Mouse (Mus musculus) forebrain, embryonic 14.5 days (tissue): ENCODE data around the gene Ankrd39. TPM values are rescaled to one million over a fixed set of nuclear protein-coding genes. Genes with fewer than 3 reads are reported as not detected.

ENCODE experiments used
- ATAC-seq: fragments of 200-750 bp; cut with Nextera tagmentation; 2 replicates; pipeline ENCODE4 v1.8.0; 2017; ENCODE audit warnings: mild to moderate bottlenecking, moderate library complexity
- DNase-seq: peaks from one replicate; pipeline ENCODE4 v3.0.0-alpha.2; 2015; ENCODE audit warnings: low spot score
- H3K27ac ChIP-seq: fragments of 300-500 bp; sonication (generic); 2 replicates; pipeline ENCODE4 v1.5.1; 2014; ENCODE audit warnings: low read depth, mild to moderate bottlenecking, control low read depth, low read length, moderate library complexity
- H3K27me3 ChIP-seq: fragments of 300-500 bp; sonication (generic); replicated peaks from 2 replicates; pipeline ENCODE4 v1.6.1; 2014; ENCODE audit warnings: low read length, control low read depth, mixed read lengths; ENCODE audit not compliant: control insufficient read depth, insufficient read depth
- H3K36me3 ChIP-seq: fragments of 300-500 bp; sonication (generic); 2 replicates; pipeline ENCODE4 v1.6.1; 2014; ENCODE audit warnings: low read length, control low read depth; ENCODE audit not compliant: control insufficient read depth, insufficient read depth
- H3K4me1 ChIP-seq: fragments of 300-500 bp; sonication (generic); 2 replicates; pipeline ENCODE4 v1.6.1; 2014; ENCODE audit warnings: antibody characterized with exemption, low read length, control low read depth; ENCODE audit not compliant: control insufficient read depth, insufficient read depth
- H3K4me2 ChIP-seq: fragments of 300-500 bp; sonication (generic); 2 replicates; pipeline ENCODE4 v1.6.1; 2014; ENCODE audit warnings: mild to moderate bottlenecking, control low read depth, low read length
- H3K4me3 ChIP-seq: fragments of 300-500 bp; sonication (generic); 2 replicates; pipeline ENCODE4 v1.5.1; 2014; ENCODE audit warnings: low read depth, low read length, control low read depth
- H3K9ac ChIP-seq: fragments of 300-500 bp; sonication (generic); 2 replicates; pipeline ENCODE4 v1.6.1; 2014; ENCODE audit warnings: mild to moderate bottlenecking, low read length, control low read depth, moderate library complexity
- H3K9me3 ChIP-seq: fragments of 300-500 bp; sonication (generic); replicated peaks from 2 replicates; pipeline ENCODE4 v1.6.1; 2016; ENCODE audit warnings: low read length, control low read depth, mixed read lengths; ENCODE audit not compliant: control insufficient read depth
- WGBS: fragments of 180-500 bp; shearing (Covaris S2); extraction: QIAGEN DNeasy Blood & Tissue Kit; methylation state at CpG from one replicate; pipeline ENCODE4 v1.1.7; 2014; 5-methylcytosine and 5-hydroxymethylcytosine counted together
- polyA plus RNA-seq: library from polyadenylated mRNA; unstranded; fragments of >200 nt; fragmentation: Nextera tagmentation; extraction: Ambion mirVana; gene quantifications from 2 replicates; pipeline ENCODE4 v1.2.1, GENCODE M21; 2014

The Ankrd39 gene
- polyA plus RNA-seq, 1 experiment from 2014 or later, result 15.7 TPM

DNA sequence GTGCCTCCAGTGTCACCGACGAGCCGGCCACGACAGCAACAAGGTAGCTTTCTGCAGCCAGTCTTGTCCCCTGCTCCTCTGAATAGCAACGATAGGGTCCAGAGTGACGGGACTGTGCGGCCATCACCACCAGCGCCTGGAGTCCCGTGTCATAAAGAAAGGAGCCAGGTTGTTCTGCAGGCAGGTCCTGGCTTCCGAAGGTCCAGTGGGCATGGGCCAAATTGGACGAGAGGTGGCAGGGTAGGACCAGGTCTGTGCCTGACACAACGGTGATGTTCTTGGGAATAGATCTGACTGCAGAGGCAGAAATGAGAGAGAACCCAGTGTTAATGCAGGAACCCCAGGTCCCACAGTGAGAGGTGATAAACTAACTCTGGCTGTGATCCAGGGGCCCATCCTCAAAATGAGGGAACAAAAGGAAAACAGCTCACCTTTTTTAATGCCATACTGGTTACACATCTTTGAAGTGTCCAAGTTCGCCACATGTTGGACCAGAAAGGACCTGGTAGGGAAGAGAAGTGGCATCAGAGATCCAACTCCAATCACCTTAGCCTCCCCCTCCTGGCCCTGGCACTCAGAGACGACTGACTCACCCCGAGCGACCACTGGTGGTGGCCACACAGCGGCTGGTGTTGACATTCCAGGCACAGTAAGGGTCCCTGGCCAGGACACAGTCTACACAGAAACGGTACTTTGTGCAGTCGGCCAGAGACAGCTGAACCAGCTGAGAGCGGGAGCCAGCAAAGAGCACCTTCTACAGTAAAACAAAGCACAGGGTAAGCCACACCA lies 3.0 kb upstream of the Ankrd39 start:
- whole genome bisulfite sequencing, result 78% methylated on average over 20 of the region's 20 CpGs
- DNase-seq (no peak), ATAC-seq (no peak)
- Histone ChIP-seq H3K27ac (no peak overlapping the region), H3K9me3 (no peaks in the 10 kb centered on the region), H3K4me3 (no peak overlapping the region), H3K4me1 (peaks cover 16% of the 10 kb centered on the region), H3K27me3 (no peaks in the 10 kb centered on the region), H3K9ac (no peak overlapping the region), H3K4me2 (no peak overlapping the region), H3K36me3 (peaks cover 76% of the 10 kb centered on the region)

DNA sequence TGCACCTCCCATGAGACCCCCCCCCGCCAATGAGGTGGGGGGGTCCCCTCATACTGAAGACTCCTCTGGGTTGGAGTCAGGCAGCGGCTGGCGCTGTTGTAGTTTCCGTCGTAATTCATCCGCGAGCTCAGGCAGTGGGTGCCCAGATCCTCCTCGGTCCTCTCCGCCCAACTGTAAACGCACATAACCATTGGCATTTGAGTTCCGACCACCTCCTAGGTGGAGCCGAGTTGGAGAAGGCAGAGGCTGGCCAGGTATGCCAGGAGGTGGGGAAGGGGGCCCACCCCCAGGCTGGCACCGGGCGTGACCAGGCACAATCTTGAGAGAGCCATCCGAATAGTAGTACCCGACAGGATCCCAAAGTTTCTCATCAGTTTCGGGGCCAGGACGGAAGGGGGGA lies 2.2 kb upstream of the Ankrd39 start:
- Histone ChIP-seq H3K4me2 (no peak overlapping the region), H3K9ac (no peak overlapping the region), H3K27ac (no peak overlapping the region), H3K4me3 (no peak overlapping the region), H3K27me3 (no peaks in the 10 kb centered on the region), H3K4me1 (peaks cover 8% of the 10 kb centered on the region), H3K9me3 (no peaks in the 10 kb centered on the region), H3K36me3 (peaks cover 69% of the 10 kb centered on the region)
- ATAC-seq (no peak), DNase-seq (no peak)
- 88% methylated on average over 18 of the region's 18 CpGs for WGBS

DNA sequence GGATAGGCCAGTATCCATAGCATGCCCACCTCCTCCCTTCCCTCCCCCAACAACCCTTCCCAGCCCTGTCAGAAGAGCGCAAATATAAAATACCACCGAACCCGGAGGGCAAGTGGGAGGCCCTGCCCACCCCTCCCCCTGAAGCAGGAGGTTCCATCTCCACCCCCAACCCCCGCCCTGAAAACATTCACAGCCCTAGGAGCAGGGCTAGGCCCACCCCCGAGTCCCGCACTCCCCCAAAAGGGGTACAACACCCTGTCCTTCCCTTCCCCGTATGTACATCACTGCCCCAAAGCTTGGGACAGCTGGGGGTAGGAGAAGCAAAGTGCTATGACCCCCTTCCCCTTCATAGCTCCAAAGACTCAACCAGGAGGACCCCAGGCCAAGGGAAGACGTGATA lies 1.5 kb upstream of the Ankrd39 start:
- 64% methylated on average over 8 of the region's 8 CpGs for WGBS
- H3K36me3 ChIP-seq, result peaks cover 62% of the 10 kb centered on the region

DNA sequence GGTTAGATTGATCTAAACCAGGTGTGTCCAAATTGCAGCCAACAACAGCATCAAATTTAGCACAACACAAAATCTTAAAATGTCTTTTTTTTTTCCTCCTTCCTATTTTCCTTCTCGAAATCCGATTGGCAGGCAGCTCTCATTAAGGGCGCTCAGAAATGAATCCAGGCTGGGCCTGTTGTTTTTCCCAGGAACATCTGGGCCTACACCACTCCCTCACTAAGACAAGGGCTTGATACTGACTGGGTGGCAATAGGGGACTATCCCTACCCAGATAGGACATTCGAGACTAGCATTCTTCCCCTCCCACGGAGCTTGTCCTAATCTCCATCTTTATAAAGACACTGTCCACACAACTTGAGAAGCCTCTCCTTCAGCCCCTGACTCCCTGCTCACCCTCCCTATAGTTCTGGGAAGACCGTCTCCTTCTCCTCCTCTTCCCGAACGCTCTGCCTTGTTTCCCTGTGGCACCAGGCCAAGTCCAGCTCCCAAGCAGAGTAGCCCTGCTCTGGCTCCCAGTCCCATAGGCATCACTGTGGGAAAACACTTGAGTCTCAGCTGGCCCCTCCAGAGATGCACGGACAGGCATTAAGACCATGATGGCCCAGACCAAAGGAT lies 845 bp upstream of the Ankrd39 start:
- no peak overlapping the region for H3K4me3 ChIP-seq
- H3K4me1 ChIP-seq, result peaks cover 8% of the 10 kb centered on the region
- no peak for ATAC-seq
- peak; percentile 51 for DNase-seq
- peaks cover 55% of the 10 kb centered on the region for H3K36me3 ChIP-seq
- H3K27ac ChIP-seq, result peak overlapping the region; percentile 45; the same call in 1 of the 2 replicates
- no peaks in the 10 kb centered on the region for H3K9me3 ChIP-seq
- H3K9ac ChIP-seq, result no peak overlapping the region; the same call in 1 of the 2 replicates
- 25% methylated on average over 9 of the region's 9 CpGs for WGBS
- no peaks in the 10 kb centered on the region for H3K27me3 ChIP-seq
- H3K4me2 ChIP-seq, result 0 out of 2 replicates have a peak overlapping the region, but pooled peaks have one; percentile 24

More for the DNA sequence above, 1.5 kb upstream of the Ankrd39 start:
- no peak overlapping the region for H3K27ac ChIP-seq
- H3K4me1 ChIP-seq, result peaks cover 8% of the 10 kb centered on the region
- no peak overlapping the region for H3K4me2 ChIP-seq
- DNase-seq (no peak), ATAC-seq (no peak)
- no peaks in the 10 kb centered on the region for H3K27me3 ChIP-seq
- no peak overlapping the region; the same call in 1 of the 2 replicates for H3K9ac ChIP-seq
- H3K9me3 ChIP-seq, result no peaks in the 10 kb centered on the region
- H3K4me3 ChIP-seq, result no peak overlapping the region

DNA sequence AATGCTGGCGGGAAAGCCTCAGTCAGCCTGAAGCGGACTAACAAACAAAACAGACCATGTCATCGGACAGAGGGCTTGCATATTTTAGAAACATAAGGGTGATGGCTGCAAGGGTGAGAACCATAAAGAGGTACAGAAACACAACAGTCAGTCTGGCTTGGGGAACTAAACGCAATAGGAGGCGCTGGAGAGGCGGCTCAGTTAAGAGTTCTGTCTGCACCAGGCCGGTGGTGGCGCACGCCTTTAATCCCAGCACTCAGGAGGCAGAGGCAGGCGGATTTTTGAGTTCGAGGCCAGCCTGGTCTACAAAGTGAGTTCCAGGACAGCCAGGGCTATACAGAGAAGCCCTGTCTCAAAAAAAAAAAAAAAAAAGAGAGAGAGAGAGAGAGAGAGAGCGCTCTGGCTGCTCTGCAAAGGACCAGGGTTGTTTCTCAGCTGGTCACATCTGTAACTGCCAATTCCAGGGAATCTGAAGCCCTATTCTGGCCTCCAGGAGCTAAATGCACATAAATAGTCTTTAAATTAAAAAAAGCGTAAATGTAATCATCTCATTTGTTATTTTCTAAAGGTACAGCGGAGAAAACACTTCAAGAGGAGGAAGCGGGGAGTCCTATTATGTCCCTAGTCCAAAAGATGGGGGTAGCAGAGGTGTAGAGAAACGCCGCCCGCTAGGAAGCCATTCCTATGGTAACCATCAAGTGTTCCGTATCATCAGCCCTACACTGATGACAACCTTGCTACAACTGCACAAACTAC lies 1.2 kb downstream of the Ankrd39 start:
- no peak for ATAC-seq
- no peak overlapping the region for H3K27ac ChIP-seq
- no peaks in the 10 kb centered on the region for H3K27me3 ChIP-seq
- 71% methylated on average over 19 of the region's 19 CpGs for WGBS
- H3K4me1 ChIP-seq, result peaks cover 8% of the 10 kb centered on the region
- peak overlapping the region; percentile 78 for H3K4me2 ChIP-seq
- peak overlapping the region; percentile 60 for H3K4me3 ChIP-seq
- peaks cover 39% of the 10 kb centered on the region for H3K36me3 ChIP-seq
- H3K9me3 ChIP-seq, result no peaks in the 10 kb centered on the region
- peak overlapping the region; percentile 77 for H3K9ac ChIP-seq
- no peak for DNase-seq

DNA sequence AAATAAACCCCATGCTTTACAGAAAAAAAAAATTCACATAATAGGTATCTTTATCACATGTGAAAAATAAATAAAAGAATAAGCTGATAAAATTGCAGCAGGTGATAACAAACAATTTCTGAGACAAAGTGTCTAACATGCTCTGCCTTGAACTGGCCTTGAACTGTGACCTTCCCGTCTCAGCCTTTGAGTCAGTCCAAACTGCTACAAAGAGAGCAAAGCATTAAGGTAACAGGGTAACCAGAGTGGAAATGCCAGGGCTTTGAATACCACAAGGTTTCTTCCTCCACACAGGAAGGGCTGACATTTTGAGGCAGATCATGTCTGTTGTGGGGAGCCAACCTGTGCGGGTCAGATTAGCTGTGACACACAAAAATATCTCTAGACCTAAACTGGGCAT lies 1.9 kb downstream of the Ankrd39 start:
- H3K4me3 ChIP-seq, result no peak overlapping the region
- H3K9me3 ChIP-seq, result no peaks in the 10 kb centered on the region
- DNase-seq (no peak), ATAC-seq (no peak)
- H3K4me1 ChIP-seq, result peaks cover 8% of the 10 kb centered on the region
- H3K27me3 ChIP-seq, result no peaks in the 10 kb centered on the region
- no peak overlapping the region for H3K27ac ChIP-seq
- H3K9ac ChIP-seq, result no peak overlapping the region
- H3K36me3 ChIP-seq, result peaks cover 38% of the 10 kb centered on the region
- 82% methylated on average over 2 of the region's 2 CpGs for WGBS
- H3K4me2 ChIP-seq, result no peak overlapping the region

DNA sequence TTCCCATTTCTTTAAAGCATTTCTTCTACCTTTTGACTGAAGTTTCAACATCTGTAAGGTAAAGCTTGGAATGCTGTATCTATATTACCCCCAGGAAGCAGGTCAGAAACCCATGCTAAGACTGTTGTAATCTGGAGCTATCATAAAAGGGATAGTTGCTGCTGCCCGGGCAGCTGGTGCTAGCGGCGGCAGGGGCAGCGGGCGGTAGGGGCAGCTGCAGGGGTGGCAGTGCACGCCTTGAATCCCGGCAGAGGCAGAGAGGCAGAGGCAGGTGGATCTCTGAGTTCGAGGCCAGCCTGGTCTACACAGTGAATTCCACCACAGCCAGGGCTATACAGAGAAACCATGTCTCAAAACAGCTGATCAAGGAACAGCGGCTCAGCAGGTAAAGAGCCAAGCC lies 4.3 kb downstream of the Ankrd39 start:
- H3K36me3 ChIP-seq, result peaks cover 32% of the 10 kb centered on the region
- H3K9me3 ChIP-seq, result no peaks in the 10 kb centered on the region
- H3K27me3 ChIP-seq, result no peaks in the 10 kb centered on the region
- H3K4me3 ChIP-seq, result no peak overlapping the region
- no peak for DNase-seq
- H3K27ac ChIP-seq, result no peak overlapping the region
- H3K4me1 ChIP-seq, result peaks cover 8% of the 10 kb centered on the region
- H3K4me2 ChIP-seq, result no peak overlapping the region
- no peak for ATAC-seq
- 92% methylated on average over 9 of the region's 9 CpGs for WGBS
- no peak overlapping the region for H3K9ac ChIP-seq

DNA sequence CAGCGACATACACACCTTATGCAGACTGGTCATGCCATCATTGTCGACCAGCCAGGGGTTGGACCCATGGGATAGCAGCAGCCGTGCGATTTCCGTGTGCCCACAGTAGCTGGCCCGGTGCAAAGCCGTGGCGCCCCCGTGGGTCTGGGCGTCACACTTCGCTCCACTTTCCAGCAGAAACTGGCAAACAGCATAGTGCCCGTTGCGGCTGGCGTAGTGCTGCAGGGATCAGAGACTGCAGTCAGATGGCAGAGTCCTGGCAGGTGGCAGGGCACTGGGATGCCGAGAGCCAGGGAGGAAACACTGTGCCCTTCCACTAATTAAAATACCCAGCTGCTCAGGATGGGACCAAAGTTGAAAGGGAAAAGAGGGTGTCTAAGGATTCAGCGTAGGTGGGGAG lies 5.4 kb downstream of the Ankrd39 start:
- Histone ChIP-seq H3K4me1 (peaks cover 5% of the 10 kb centered on the region), H3K4me3 (no peak overlapping the region), H3K4me2 (no peak overlapping the region), H3K27ac (no peak overlapping the region), H3K27me3 (no peaks in the 10 kb centered on the region), H3K9ac (no peak overlapping the region), H3K9me3 (no peaks in the 10 kb centered on the region), H3K36me3 (peaks cover 27% of the 10 kb centered on the region)
- no peak for ATAC-seq
- WGBS, result 90% methylated on average over 16 of the region's 16 CpGs
- no peak for DNase-seq
